Mouse (Mus musculus) testis, adult 2 months (tissue): ENCODE measurements around the gene Dmd. TPM values are rescaled to one million over a fixed set of nuclear protein-coding genes. Genes with fewer than 3 reads are reported as not detected.
"Not testable (repeated sequence)": the region's sequence is repeated elsewhere in the genome, so short reads cannot be mapped to it uniquely, and the experiment has no call there.

Experiments used
- H3K27ac ChIP-seq: fragments of 200-500 bp; 2 replicates; pipeline ENCODE4 v1.5.1; 2012; ENCODE audit warnings: low read depth, low read length; ENCODE audit not compliant: control insufficient read depth, insufficient read depth
- H3K27me3 ChIP-seq: fragments of 200-500 bp; 2 replicates; pipeline ENCODE4 v1.6.1; 2012; ENCODE audit warnings: mild to moderate bottlenecking, low read length, moderate library complexity; ENCODE audit not compliant: control insufficient read depth, insufficient read depth
- H3K36me3 ChIP-seq: fragments of 200-500 bp; 2 replicates; pipeline ENCODE4 v1.6.1; 2012; ENCODE audit warnings: mild to moderate bottlenecking, low read length; ENCODE audit not compliant: control insufficient read depth, insufficient read depth
- H3K4me1 ChIP-seq: fragments of 200-500 bp; 2 replicates; pipeline ENCODE4 v1.6.1; 2012; ENCODE audit warnings: low read length; ENCODE audit not compliant: control insufficient read depth, insufficient read depth
- H3K4me3 ChIP-seq: fragments of 200-500 bp; 2 replicates; pipeline ENCODE4 v1.5.1; 2012; ENCODE audit warnings: low read depth, mild to moderate bottlenecking, low read length, moderate library complexity, mixed read lengths; ENCODE audit not compliant: control insufficient read depth
- CTCF ChIP-seq: fragments of 200-500 bp; IDR thresholded peaks from 2 replicates; pipeline ENCODE4 v1.5.1; 2012; ENCODE audit warnings: low read depth, mild to moderate bottlenecking, inconsistent platforms, low read length, moderate library complexity; ENCODE audit not compliant: control insufficient read depth, insufficient read depth, insufficient replicate concordance
- POLR2A ChIP-seq: fragments of 200-500 bp; IDR thresholded peaks from 2 replicates; pipeline ENCODE4 v1.6.1; 2012; ENCODE audit warnings: low read depth, mild to moderate bottlenecking, inconsistent platforms, low read length, moderate library complexity; ENCODE audit not compliant: control insufficient read depth
- polyA plus RNA-seq: library from polyadenylated mRNA; depleted of rRNA; stranded (reverse); fragments of >200 nt; gene quantifications from 2 replicates; pipeline ENCODE4 v1.2.3, GENCODE M21; 2012

Dmd gene
- polyA plus RNA-seq, 1 experiment, result 4.3 TPM

- no peak overlapping the region for H3K4me3 ChIP-seq
- TF ChIP-seq CTCF, result no peak
- TF ChIP-seq POLR2A, result no peak
- no peaks in the 10 kb centered on the region for H3K27me3 ChIP-seq
- H3K4me1 ChIP-seq, result no peaks in the 10 kb centered on the region
- H3K27ac ChIP-seq, result no peak overlapping the region
- no peaks in the 10 kb centered on the region for H3K36me3 ChIP-seq
These were observed 1027.2 kb downstream of the Dmd start for GRCm38 (mm10) chrX:83975895-83976294.

- no peak overlapping the region for H3K4me3 ChIP-seq
- no peaks in the 10 kb centered on the region for H3K4me1 ChIP-seq
- TF ChIP-seq POLR2A (no peak), CTCF (peak; percentile 60; the same call in 1 of the 2 replicates)
- H3K27ac ChIP-seq, result no peak overlapping the region
- H3K36me3 ChIP-seq, result no peaks in the 10 kb centered on the region
- no peaks in the 10 kb centered on the region for H3K27me3 ChIP-seq
These were observed 1052.6 kb downstream of the Dmd start for GRCm38 (mm10) chrX:84001294-84001693.

- H3K4me3 ChIP-seq, H3K27ac ChIP-seq, H3K4me1 ChIP-seq, H3K36me3 ChIP-seq, H3K27me3 ChIP-seq: not testable (repeated sequence)
These were observed 1113.8 kb downstream of the Dmd start for GRCm38 (mm10) chrX:84062431-84062830.

GRCm38 (mm10) chrX:84165872-84166271 is 1217.2 kb downstream of the Dmd start:
- Histone ChIP-seq H3K27ac (no peak overlapping the region), H3K4me3 (no peak overlapping the region), H3K36me3 (no peaks in the 10 kb centered on the region), H3K4me1 (no peaks in the 10 kb centered on the region), H3K27me3 (no peaks in the 10 kb centered on the region)
- TF ChIP-seq CTCF (no peak), POLR2A (no peak)

GRCm38 (mm10) chrX:84241297-84241859 is 1292.7 kb downstream of the Dmd start:
- TF ChIP-seq CTCF, result no peak
- TF ChIP-seq POLR2A, result no peak
- no peak overlapping the region for H3K27ac ChIP-seq
- H3K27me3 ChIP-seq, result no peaks in the 10 kb centered on the region
- H3K4me3 ChIP-seq, result no peak overlapping the region
- H3K36me3 ChIP-seq, result no peaks in the 10 kb centered on the region
- no peaks in the 10 kb centered on the region for H3K4me1 ChIP-seq

GRCm38 (mm10) chrX:84330593-84330992 is 1381.9 kb downstream of the Dmd start:
- no peak overlapping the region for H3K27ac ChIP-seq
- no peaks in the 10 kb centered on the region for H3K27me3 ChIP-seq
- TF ChIP-seq CTCF (no peak), POLR2A (no peak)
- no peaks in the 10 kb centered on the region for H3K36me3 ChIP-seq
- H3K4me1 ChIP-seq, result no peaks in the 10 kb centered on the region
- no peak overlapping the region for H3K4me3 ChIP-seq

- no peaks in the 10 kb centered on the region for H3K4me1 ChIP-seq
- H3K36me3 ChIP-seq, result no peaks in the 10 kb centered on the region
- no peak overlapping the region for H3K4me3 ChIP-seq
- TF ChIP-seq CTCF (no peak), POLR2A (no peak)
- H3K27me3 ChIP-seq, result no peaks in the 10 kb centered on the region
- no peak overlapping the region for H3K27ac ChIP-seq
These were observed 1383.5 kb downstream of the Dmd start for GRCm38 (mm10) chrX:84332177-84332576.

- Histone ChIP-seq H3K4me3 (no peak overlapping the region), H3K36me3 (no peaks in the 10 kb centered on the region), H3K27me3 (no peaks in the 10 kb centered on the region), H3K27ac (no peak overlapping the region), H3K4me1 (no peaks in the 10 kb centered on the region)
- TF ChIP-seq POLR2A (no peak), CTCF (no peak)
These were observed 1416.3 kb downstream of the Dmd start for GRCm38 (mm10) chrX:84364981-84365380.
